Mouse (Mus musculus) forebrain, embryonic 11.5 days (tissue): ENCODE results near the gene Bbs4. TPM values are rescaled to one million over a fixed set of nuclear protein-coding genes. Genes with fewer than 3 reads are reported as not detected.
A peak's percentile ranks its signal among the peaks of the same experiment; 100 is the strongest.

Source experiments
- ATAC-seq: fragments of 200-750 bp; cut with Nextera tagmentation; replicated peaks from 2 replicates; pipeline ENCODE4 v1.8.0; 2017; ENCODE audit warnings: moderate TSS enrichment; ENCODE audit not compliant: low FRiP score
- DNase-seq: peaks from one replicate; pipeline ENCODE4 v3.0.0-alpha.2; 2017; ENCODE audit warnings: low spot score
- H3K27ac ChIP-seq: fragments of 300-500 bp; sonication (generic); 2 replicates; pipeline ENCODE4 v1.5.1; 2014; ENCODE audit warnings: low read depth, low read length
- H3K27me3 ChIP-seq: fragments of 300-500 bp; sonication (generic); 2 replicates; pipeline ENCODE4 v1.6.1; 2014; ENCODE audit warnings: mild to moderate bottlenecking, low read length, mixed read lengths; ENCODE audit not compliant: control insufficient read depth, insufficient read depth
- H3K36me3 ChIP-seq: fragments of 300-500 bp; sonication (generic); 2 replicates; pipeline ENCODE4 v1.6.1; 2014; ENCODE audit warnings: mild to moderate bottlenecking, low read length, moderate library complexity, mixed read lengths; ENCODE audit not compliant: control insufficient read depth, insufficient read depth
- H3K4me1 ChIP-seq: fragments of 300-500 bp; sonication (generic); replicated peaks from 2 replicates; pipeline ENCODE4 v1.6.1; 2014; ENCODE audit warnings: low read length, mixed read lengths; ENCODE audit not compliant: control insufficient read depth, insufficient read depth
- H3K4me2 ChIP-seq: fragments of 300-500 bp; sonication (generic); 2 replicates; pipeline ENCODE4 v1.6.1; 2014; ENCODE audit warnings: low read depth, mild to moderate bottlenecking, low read length, moderate library complexity, mixed read lengths; ENCODE audit not compliant: severe bottlenecking
- H3K4me3 ChIP-seq: fragments of 300-500 bp; sonication (generic); 2 replicates; pipeline ENCODE4 v1.5.1; 2014; ENCODE audit warnings: low read depth, low read length
- H3K9ac ChIP-seq: fragments of 300-500 bp; sonication (generic); 2 replicates; pipeline ENCODE4 v1.6.1; 2014; ENCODE audit warnings: low read length
- H3K9me3 ChIP-seq: fragments of 300-500 bp; sonication (generic); 2 replicates; pipeline ENCODE4 v1.6.1; 2016; ENCODE audit warnings: low read length, mixed read lengths; ENCODE audit not compliant: control insufficient read depth
- WGBS: fragments of 180-500 bp; shearing (Covaris S2); extraction: QIAGEN DNeasy Blood & Tissue Kit; methylation state at CpG from one replicate; pipeline ENCODE4 v1.1.7; 2014; 5-methylcytosine and 5-hydroxymethylcytosine counted together
- polyA plus RNA-seq: library from polyadenylated mRNA; unstranded; fragments of >200 nt; fragmentation: Nextera tagmentation; extraction: Ambion mirVana; gene quantifications from 2 replicates; pipeline ENCODE4 v1.2.1, GENCODE M21; 2014

Gene Bbs4
- polyA plus RNA-seq, 1 experiment from 2014 or later, result 22.3 TPM

DNA sequence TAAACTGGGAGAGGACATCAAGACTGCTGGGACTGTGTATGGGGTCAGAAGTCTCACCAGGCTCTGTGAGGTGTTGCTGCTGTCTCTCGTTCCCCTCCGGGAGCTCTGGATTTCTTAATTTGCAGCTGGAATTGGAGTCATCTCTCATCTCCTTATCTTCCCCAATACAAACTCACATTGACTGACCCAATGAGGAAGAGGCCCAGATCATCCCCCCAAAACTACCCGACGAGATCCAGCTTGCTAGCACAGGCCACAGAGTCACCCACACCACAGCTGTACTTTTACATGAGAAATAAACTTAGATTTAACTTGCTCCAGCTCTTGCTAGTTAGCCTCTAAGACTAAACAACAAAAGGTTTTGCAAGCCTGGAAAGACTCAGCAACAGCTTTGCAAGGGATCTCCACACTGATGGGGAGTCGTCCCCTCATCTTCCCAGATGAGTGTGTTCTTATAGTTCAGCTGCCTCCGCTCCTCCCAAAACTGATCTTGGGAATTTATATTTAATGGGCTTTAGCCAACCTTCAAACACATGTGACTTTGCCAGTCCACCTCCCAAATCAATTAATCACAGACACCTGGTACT is 63.7 kb downstream of the Bbs4 start:
- Histone ChIP-seq H3K4me3 (no peak overlapping the region), H3K27ac (peak overlapping the region; percentile 46; the same call in 1 of the 2 replicates), H3K9me3 (no peaks in the 10 kb centered on the region), H3K9ac (no peak overlapping the region), H3K4me2 (no peak overlapping the region), H3K4me1 (peaks cover 13% of the 10 kb centered on the region; the same call in 1 of the 2 replicates), H3K36me3 (no peaks in the 10 kb centered on the region), H3K27me3 (no peaks in the 10 kb centered on the region)
- WGBS, result 72% methylated on average over 6 of the region's 6 CpGs
- no peak for DNase-seq
- no peak for ATAC-seq

DNA sequence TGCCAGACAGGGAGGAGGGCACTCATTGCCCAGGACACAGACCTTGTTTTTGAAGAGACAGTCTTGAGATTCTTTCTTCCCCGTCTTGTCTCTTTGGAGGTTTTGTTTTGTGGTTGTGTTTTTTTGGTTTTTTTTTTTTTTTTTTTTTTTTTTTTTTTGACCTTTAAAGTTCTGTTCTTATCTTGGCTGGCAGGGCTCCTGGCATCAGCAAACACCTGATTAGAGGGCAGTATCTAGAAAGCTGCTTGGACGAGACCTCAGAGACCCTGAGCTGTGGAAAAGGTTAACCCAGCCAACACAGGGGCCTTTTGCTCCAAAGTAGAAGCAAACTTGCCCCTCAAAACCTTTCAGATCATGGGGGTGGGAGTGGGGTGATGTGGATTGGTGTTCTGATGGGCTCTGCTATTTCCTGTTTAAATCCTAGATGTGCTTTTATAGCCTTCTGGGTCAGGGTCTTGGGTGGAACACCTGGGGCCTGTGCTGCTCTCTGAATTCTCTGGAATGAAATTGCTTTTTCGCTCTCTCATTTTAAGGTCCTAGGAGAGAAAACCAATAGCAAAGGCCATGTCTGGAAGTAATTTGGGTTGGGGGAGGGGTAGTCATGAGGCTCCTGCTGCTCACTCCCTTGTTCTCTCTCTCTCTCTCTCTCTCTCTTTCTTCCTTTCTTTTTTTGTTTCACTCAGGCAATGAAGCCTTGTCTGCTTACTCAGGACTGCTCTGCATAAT is 64.5 kb downstream of the Bbs4 start:
- Histone ChIP-seq H3K9me3 (no peaks in the 10 kb centered on the region), H3K4me1 (peaks cover 13% of the 10 kb centered on the region; the same call in 1 of the 2 replicates), H3K4me2 (no peak overlapping the region), H3K27ac (peak overlapping the region; percentile 46; the same call in 1 of the 2 replicates), H3K4me3 (no peak overlapping the region), H3K27me3 (no peaks in the 10 kb centered on the region), H3K36me3 (no peaks in the 10 kb centered on the region), H3K9ac (no peak overlapping the region)
- ATAC-seq (no peak), DNase-seq (no peak)
- WGBS, result 65% methylated on average over 3 of the region's 3 CpGs

DNA sequence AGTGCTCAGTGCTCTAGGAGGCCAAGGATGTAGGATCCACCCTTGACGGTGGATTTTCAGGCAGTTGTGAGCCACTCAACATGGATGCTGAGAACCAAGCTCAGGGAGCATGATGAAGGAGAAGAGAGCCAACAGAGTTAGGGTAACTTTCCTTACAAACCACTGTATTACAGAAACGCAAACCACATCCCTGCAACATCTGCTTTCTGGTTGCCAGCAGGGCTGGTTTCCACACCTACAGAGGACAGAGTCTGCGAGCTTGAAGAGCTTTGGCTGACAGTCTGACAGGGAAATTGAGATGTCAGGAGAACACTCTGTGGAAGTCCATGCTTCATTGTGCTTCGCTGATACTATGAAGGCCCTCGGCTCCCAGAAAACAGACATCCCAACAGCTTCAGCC is 65.2 kb downstream of the Bbs4 start:
- Histone ChIP-seq H3K9ac (no peak overlapping the region), H3K4me2 (no peak overlapping the region), H3K4me3 (no peak overlapping the region), H3K27ac (no peak overlapping the region), H3K4me1 (peaks cover 13% of the 10 kb centered on the region; the same call in 1 of the 2 replicates), H3K36me3 (no peaks in the 10 kb centered on the region), H3K9me3 (no peaks in the 10 kb centered on the region), H3K27me3 (no peaks in the 10 kb centered on the region)
- 84% methylated on average over 5 of the region's 5 CpGs for WGBS
- no peak for ATAC-seq
- DNase-seq, result no peak

DNA sequence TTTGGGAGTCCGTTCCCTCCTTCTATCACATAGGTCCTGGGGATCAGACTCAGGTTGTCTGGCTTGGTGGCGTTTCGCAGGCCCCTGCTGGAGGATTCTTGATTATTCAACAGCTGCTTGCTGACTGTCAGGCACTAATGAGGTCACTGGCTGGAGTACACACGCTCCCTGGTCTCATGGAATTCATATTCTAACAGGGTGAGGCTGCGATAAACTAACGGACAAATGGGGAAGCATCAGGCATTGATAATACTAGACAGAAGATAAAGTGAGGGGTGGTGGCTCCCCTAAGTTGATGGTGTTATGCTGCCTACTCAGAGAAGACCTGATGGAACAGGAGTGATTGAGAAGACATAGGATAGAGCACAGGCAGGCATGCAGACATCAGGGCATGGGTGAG is 67.7 kb downstream of the Bbs4 start:
- no peak for ATAC-seq
- Histone ChIP-seq H3K36me3 (no peaks in the 10 kb centered on the region), H3K4me2 (no peak overlapping the region), H3K27ac (no peak overlapping the region), H3K9me3 (no peaks in the 10 kb centered on the region), H3K9ac (no peak overlapping the region), H3K27me3 (no peaks in the 10 kb centered on the region), H3K4me1 (peaks cover 9% of the 10 kb centered on the region; the same call in 1 of the 2 replicates), H3K4me3 (no peak overlapping the region)
- WGBS, result 81% methylated on average over 6 of the region's 6 CpGs
- no peak for DNase-seq

DNA sequence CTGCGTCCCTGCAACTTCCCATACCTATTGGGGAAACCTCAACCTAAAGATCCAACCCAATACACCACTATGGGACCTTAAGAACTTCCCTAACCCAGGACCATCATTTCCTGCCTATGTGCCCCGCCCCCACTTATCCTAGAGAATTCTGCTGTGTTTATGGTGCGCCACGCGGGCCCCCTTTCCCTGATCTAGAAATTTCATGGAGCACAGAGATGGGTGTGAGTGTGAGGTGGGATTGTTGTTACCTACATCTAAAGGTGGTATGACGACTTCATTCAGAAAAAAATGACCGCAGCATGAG is 70.7 kb downstream of the Bbs4 start:
- Histone ChIP-seq H3K4me3 (no peak overlapping the region), H3K27ac (no peak overlapping the region), H3K9me3 (no peaks in the 10 kb centered on the region), H3K4me1 (no peaks in the 10 kb centered on the region), H3K36me3 (no peaks in the 10 kb centered on the region), H3K4me2 (peak overlapping the region; percentile 29; the same call in 1 of the 2 replicates), H3K27me3 (no peaks in the 10 kb centered on the region), H3K9ac (no peak overlapping the region)
- no peak for ATAC-seq
- DNase-seq, result no peak
- 61% methylated on average over 7 of the region's 7 CpGs for WGBS

DNA sequence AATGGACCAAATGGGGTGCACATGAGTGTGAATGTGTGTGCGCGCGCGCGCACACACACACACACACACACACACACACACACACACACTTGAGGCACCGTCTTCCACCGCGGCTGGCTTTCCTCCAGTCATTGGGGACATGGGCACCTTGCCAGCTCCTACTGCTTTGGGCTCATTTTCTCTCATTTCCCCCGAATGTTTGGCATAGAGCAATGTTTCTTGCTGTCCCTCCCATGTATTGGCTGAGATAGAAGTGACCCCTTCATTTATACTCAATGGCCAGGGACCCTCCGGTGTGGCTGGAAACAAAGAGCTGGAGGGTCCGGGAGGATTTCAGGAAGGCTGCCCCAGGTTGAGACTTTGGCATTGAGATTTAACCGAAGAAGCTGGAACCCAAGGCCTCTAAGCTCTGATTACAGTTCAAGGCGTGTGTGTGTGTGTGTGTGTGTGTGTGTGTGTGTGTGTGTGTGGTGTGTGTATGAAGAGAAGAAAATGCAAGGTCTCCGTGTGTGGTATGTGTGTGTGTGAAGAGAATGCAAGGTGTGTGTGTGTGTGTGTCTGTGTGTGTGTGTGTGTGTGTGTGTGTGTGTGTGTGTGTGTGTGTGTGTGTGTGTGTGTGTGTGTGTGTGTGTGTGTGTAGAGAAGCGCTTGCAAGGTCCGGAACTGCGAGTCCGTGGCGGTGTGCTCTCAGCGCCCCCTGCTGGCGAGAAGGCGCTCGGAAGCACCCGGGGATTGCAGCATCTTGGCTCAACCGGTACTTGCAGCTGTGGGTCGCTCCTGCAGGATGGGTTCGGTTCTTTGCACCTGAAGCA is 71.2 kb downstream of the Bbs4 start:
- H3K4me2 ChIP-seq, result peak overlapping the region; percentile 29; the same call in 1 of the 2 replicates
- no peaks in the 10 kb centered on the region for H3K9me3 ChIP-seq
- 45% methylated on average over 26 of the region's 27 CpGs for WGBS
- H3K36me3 ChIP-seq, result no peaks in the 10 kb centered on the region
- ATAC-seq (0 out of 2 replicates have a peak, but pooled peaks have one; percentile 49), DNase-seq (peak; percentile 93)
- H3K27ac ChIP-seq, result no peak overlapping the region
- H3K9ac ChIP-seq, result no peak overlapping the region
- H3K4me1 ChIP-seq, result no peaks in the 10 kb centered on the region
- no peak overlapping the region for H3K4me3 ChIP-seq
- H3K27me3 ChIP-seq, result no peaks in the 10 kb centered on the region

DNA sequence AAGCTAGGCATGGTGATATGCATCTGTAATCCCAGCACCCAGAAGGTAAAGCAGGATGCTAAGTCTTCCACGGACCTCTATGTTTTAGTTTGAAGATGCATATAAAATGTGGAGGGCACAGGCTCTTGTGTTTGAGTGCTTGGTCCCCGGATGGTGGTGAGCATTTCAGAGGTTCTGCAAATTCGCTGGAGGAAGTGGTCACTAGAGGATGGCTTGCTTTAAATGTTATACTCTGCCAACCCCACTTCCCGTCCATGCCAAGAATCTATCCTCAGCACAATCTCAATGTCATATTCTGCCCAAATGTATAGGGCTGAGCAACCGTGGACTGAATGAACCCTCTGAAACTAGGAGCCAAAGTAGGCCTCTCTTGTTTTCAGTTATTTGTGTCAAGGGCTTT is 72.4 kb downstream of the Bbs4 start:
- DNase-seq, result peak; percentile 4
- 92% methylated on average over 5 of the region's 5 CpGs for WGBS
- Histone ChIP-seq H3K4me1 (no peaks in the 10 kb centered on the region), H3K9me3 (no peaks in the 10 kb centered on the region), H3K27me3 (no peaks in the 10 kb centered on the region), H3K9ac (no peak overlapping the region), H3K27ac (no peak overlapping the region), H3K36me3 (no peaks in the 10 kb centered on the region), H3K4me2 (no peak overlapping the region), H3K4me3 (no peak overlapping the region)
- no peak for ATAC-seq

DNA sequence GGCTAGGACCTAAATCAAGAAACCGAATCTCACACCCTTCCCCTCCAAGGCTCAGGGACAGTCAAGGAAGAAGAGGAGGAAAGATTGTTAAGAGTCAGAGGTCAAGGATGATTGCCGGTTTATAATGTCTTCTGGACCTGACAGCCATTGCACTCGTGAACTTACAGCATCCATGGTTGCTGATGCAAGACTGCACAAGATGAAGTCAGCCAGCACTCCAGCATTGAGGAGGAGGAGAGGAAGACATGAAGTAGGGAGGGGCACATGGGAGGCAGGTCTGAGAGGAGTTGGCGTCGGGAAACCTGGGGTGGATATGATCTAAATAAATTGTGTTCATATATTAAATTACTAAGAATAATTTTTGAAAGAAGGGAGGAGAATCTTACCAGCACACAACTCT is 74.6 kb downstream of the Bbs4 start:
- H3K4me2 ChIP-seq, result no peak overlapping the region
- WGBS, result 83% methylated on average over 5 of the region's 5 CpGs
- H3K4me1 ChIP-seq, result no peaks in the 10 kb centered on the region
- ATAC-seq, result no peak
- H3K9me3 ChIP-seq, result no peaks in the 10 kb centered on the region
- no peak overlapping the region for H3K4me3 ChIP-seq
- no peak for DNase-seq
- H3K27me3 ChIP-seq, result no peaks in the 10 kb centered on the region
- no peak overlapping the region for H3K27ac ChIP-seq
- H3K36me3 ChIP-seq, result no peaks in the 10 kb centered on the region
- H3K9ac ChIP-seq, result no peak overlapping the region
